17 mouse cellular contexts compared by ENCODE assay signal in genomic region chr6:35504781-35505180, GRCm38 (mm10).
"Had no signal": no experiment of that assay in that cellular context is flagged by ENCODE, and none has a peak within 500 bp of the region (broad histone marks: within the 10 kb centered on the region; RNA-seq: fewer than 3 reads in every experiment).

No protein-coding gene starts in this region.

- DNase-seq: liver, postnatal 0 days; lung, adult 2 months; lung, postnatal 14 days; lung, postnatal 36 days; right cerebral cortex, postnatal 14 days; thymus, adult 18-20 months; thymus, postnatal 14 days; thymus, postnatal 36 days had no signal

- H3K27ac ChIP-seq: liver, embryonic 15.5 days; lung, embryonic 15.5 days; macrophage; midbrain, embryonic 13.5 days; midbrain, embryonic 15.5 days; neural tube, embryonic 12.5 days; stomach, embryonic 15.5 days; stomach, postnatal 0 days had no signal

- H3K4me3 ChIP-seq: liver, embryonic 15.5 days; lung, embryonic 15.5 days; megakaryocyte, embryonic 14.5 days; midbrain, embryonic 13.5 days; midbrain, embryonic 15.5 days; neural tube, embryonic 12.5 days; stomach, embryonic 15.5 days had no signal
